Mouse (Mus musculus) hindbrain, embryonic 13.5 days (tissue): ENCODE measurements around the gene Nxf2. TPM values are rescaled to one million over a fixed set of nuclear protein-coding genes. Genes with fewer than 3 reads are reported as not detected.

Experiments
- ATAC-seq: fragments of 200-750 bp; cut with Nextera tagmentation; 2 replicates; pipeline ENCODE4 v1.8.0; 2017; ENCODE audit warnings: moderate TSS enrichment; ENCODE audit not compliant: low FRiP score
- H3K27ac ChIP-seq: fragments of 300-500 bp; sonication (generic); 2 replicates; pipeline ENCODE4 v1.5.1; 2015; ENCODE audit warnings: inconsistent platforms, mild to moderate bottlenecking, moderate library complexity
- H3K27me3 ChIP-seq: fragments of 300-500 bp; sonication (generic); 2 replicates; pipeline ENCODE4 v1.6.1; 2015; ENCODE audit warnings: mild to moderate bottlenecking, inconsistent platforms
- H3K36me3 ChIP-seq: fragments of 300-500 bp; sonication (generic); 2 replicates; pipeline ENCODE4 v1.6.1; 2015; ENCODE audit warnings: mild to moderate bottlenecking, inconsistent platforms
- H3K4me1 ChIP-seq: fragments of 300-500 bp; sonication (generic); replicated peaks from 2 replicates; pipeline ENCODE4 v1.6.1; 2015; ENCODE audit warnings: inconsistent platforms
- H3K4me2 ChIP-seq: fragments of 300-500 bp; sonication (generic); 2 replicates; pipeline ENCODE4 v1.6.1; 2015; ENCODE audit warnings: inconsistent platforms, mild to moderate bottlenecking, moderate library complexity
- H3K4me3 ChIP-seq: fragments of 300-500 bp; sonication (generic); 2 replicates; pipeline ENCODE4 v1.5.1; 2015; ENCODE audit warnings: mild to moderate bottlenecking, inconsistent platforms
- H3K9ac ChIP-seq: fragments of 300-500 bp; sonication (generic); 2 replicates; pipeline ENCODE4 v1.6.1; 2015; ENCODE audit warnings: mild to moderate bottlenecking, inconsistent platforms
- H3K9me3 ChIP-seq: fragments of 300-500 bp; sonication (generic); 2 replicates; pipeline ENCODE4 v1.6.1; 2016; ENCODE audit warnings: inconsistent platforms
- WGBS: fragments of 180-500 bp; shearing (Covaris S2); methylation state at CpG from one replicate; pipeline ENCODE4 v1.1.7; 2015; 5-methylcytosine and 5-hydroxymethylcytosine counted together
- polyA plus RNA-seq: library from polyadenylated mRNA; unstranded; fragments of >200 nt; fragmentation: Nextera tagmentation; extraction: Ambion mirVana; gene quantifications from 2 replicates; pipeline ENCODE4 v1.2.1, GENCODE M21; 2015

Nxf2 gene
- polyA plus RNA-seq = 0.22 and 0.38 TPM in 2 replicates

- Histone ChIP-seq H3K9me3 (no peaks in the 10 kb centered on the region), H3K4me2 (peak within 1 kb of the TSS; percentile 48), H3K27me3 (0 out of 2 replicates have a peak, but pooled peaks cover 2% of the 10 kb centered on the region), H3K4me3 (peak within 1 kb of the TSS; percentile 34), H3K27ac (no peak within 1 kb of the TSS), H3K9ac (peak within 1 kb of the TSS; percentile 46; the same call in 1 of the 2 replicates), H3K36me3 (no peaks in the 10 kb centered on the region), H3K4me1 (no peaks in the 10 kb centered on the region)
- 94% methylated on average over 19 of the region's 19 CpGs for WGBS
- no peak for ATAC-seq
These were observed at the start of gene Nxf2 for GRCm38 (mm10) chrX:134964546-134964945. Gene Nxf2 (minus strand): TSS chrX:134964754.

GRCm38 (mm10) chrX:135011381-135011780 lies 46.8 kb upstream of the Nxf2 start:
- no peak for ATAC-seq
- peaks cover 17% of the 10 kb centered on the region; the same call in 1 of the 2 replicates for H3K27me3 ChIP-seq
- no peak overlapping the region for H3K27ac ChIP-seq
- H3K36me3 ChIP-seq = no peaks in the 10 kb centered on the region
- H3K4me1 ChIP-seq = peaks cover 4% of the 10 kb centered on the region; the same call in 1 of the 2 replicates
- H3K4me2 ChIP-seq = no peak overlapping the region
- H3K4me3 ChIP-seq = no peak overlapping the region
- H3K9me3 ChIP-seq = no peaks in the 10 kb centered on the region
- WGBS = 64% methylated on average over 3 of the region's 3 CpGs
- H3K9ac ChIP-seq = no peak overlapping the region

- 30% methylated on average over 6 of the region's 6 CpGs for WGBS
- H3K4me1 ChIP-seq = peaks cover 4% of the 10 kb centered on the region; the same call in 1 of the 2 replicates
- peak overlapping the region; percentile 51 for H3K4me3 ChIP-seq
- H3K36me3 ChIP-seq = no peaks in the 10 kb centered on the region
- H3K9me3 ChIP-seq = no peaks in the 10 kb centered on the region
- peak overlapping the region; percentile 95 for H3K27ac ChIP-seq
- peak overlapping the region; percentile 50 for H3K4me2 ChIP-seq
- H3K27me3 ChIP-seq = peaks cover 12% of the 10 kb centered on the region; the same call in 1 of the 2 replicates
- peak overlapping the region; percentile 81 for H3K9ac ChIP-seq
- peak; percentile 49 for ATAC-seq
These were observed 44.9 kb upstream of the Nxf2 start for GRCm38 (mm10) chrX:135009471-135009815.

GRCm38 (mm10) chrX:135008720-135009470 lies 44.3 kb upstream of the Nxf2 start, which contains the start of gene Zmat1:
Gene Zmat1 (minus strand): TSS chrX:135009209.
- H3K4me2 ChIP-seq = peak within 1 kb of the TSS; percentile 50
- peaks cover 4% of the 10 kb centered on the region; the same call in 1 of the 2 replicates for H3K4me1 ChIP-seq
- H3K4me3 ChIP-seq = peak within 1 kb of the TSS; percentile 51
- ATAC-seq = peak; percentile 99
- H3K9ac ChIP-seq = peak within 1 kb of the TSS; percentile 81
- H3K9me3 ChIP-seq = no peaks in the 10 kb centered on the region
- H3K27ac ChIP-seq = peak within 1 kb of the TSS; percentile 95
- H3K36me3 ChIP-seq = no peaks in the 10 kb centered on the region
- peaks cover 12% of the 10 kb centered on the region; the same call in 1 of the 2 replicates for H3K27me3 ChIP-seq
- WGBS = 21% methylated on average over 43 of the region's 65 CpGs

GRCm38 (mm10) chrX:135008021-135008420 lies 43.5 kb upstream of the Nxf2 start:
- H3K36me3 ChIP-seq = no peaks in the 10 kb centered on the region
- H3K27me3 ChIP-seq = peaks cover 12% of the 10 kb centered on the region; the same call in 1 of the 2 replicates
- H3K27ac ChIP-seq = 0 out of 2 replicates have a peak overlapping the region, but pooled peaks have one; percentile 95
- no peaks in the 10 kb centered on the region for H3K9me3 ChIP-seq
- H3K4me2 ChIP-seq = peak overlapping the region; percentile 50
- ATAC-seq = no peak
- peaks cover 4% of the 10 kb centered on the region; the same call in 1 of the 2 replicates for H3K4me1 ChIP-seq
- 49% methylated on average over 5 of the region's 5 CpGs for WGBS
- H3K4me3 ChIP-seq = peak overlapping the region; percentile 51
- H3K9ac ChIP-seq = no peak overlapping the region

- H3K27ac ChIP-seq = no peak overlapping the region
- WGBS = 53% methylated on average over 37 of the region's 53 CpGs
- ATAC-seq = peak; percentile 96
- no peaks in the 10 kb centered on the region for H3K36me3 ChIP-seq
- H3K4me3 ChIP-seq = peak overlapping the region; percentile 34
- H3K9me3 ChIP-seq = no peaks in the 10 kb centered on the region
- peak overlapping the region; percentile 48 for H3K4me2 ChIP-seq
- no peaks in the 10 kb centered on the region for H3K4me1 ChIP-seq
- peak overlapping the region; percentile 46; the same call in 1 of the 2 replicates for H3K9ac ChIP-seq
- 0 out of 2 replicates have a peak, but pooled peaks cover 4% of the 10 kb centered on the region for H3K27me3 ChIP-seq
These were observed 1.1 kb downstream of the Nxf2 start for GRCm38 (mm10) chrX:134963305-134964094.

- Histone ChIP-seq H3K4me2 (no peak overlapping the region), H3K27ac (no peak overlapping the region), H3K9me3 (no peaks in the 10 kb centered on the region), H3K4me3 (no peak overlapping the region), H3K4me1 (no peaks in the 10 kb centered on the region), H3K36me3 (no peaks in the 10 kb centered on the region), H3K27me3 (no peaks in the 10 kb centered on the region), H3K9ac (no peak overlapping the region)
- no peak for ATAC-seq
- WGBS = 37% methylated on average over 5 of the region's 5 CpGs
These were observed 34.2 kb downstream of the Nxf2 start for GRCm38 (mm10) chrX:134930361-134930760.

GRCm38 (mm10) chrX:134929927-134930326 lies 34.6 kb downstream of the Nxf2 start:
- Histone ChIP-seq H3K27ac (no peak overlapping the region), H3K9me3 (no peaks in the 10 kb centered on the region), H3K4me1 (no peaks in the 10 kb centered on the region), H3K9ac (no peak overlapping the region), H3K4me2 (no peak overlapping the region), H3K27me3 (no peaks in the 10 kb centered on the region), H3K36me3 (no peaks in the 10 kb centered on the region), H3K4me3 (no peak overlapping the region)
- ATAC-seq = no peak
- WGBS = 82% methylated on average over 5 of the region's 5 CpGs

GRCm38 (mm10) chrX:134925058-134925457 lies 39.5 kb downstream of the Nxf2 start:
- no peaks in the 10 kb centered on the region for H3K36me3 ChIP-seq
- H3K4me3 ChIP-seq = no peak overlapping the region
- no peak overlapping the region for H3K4me2 ChIP-seq
- no peak for ATAC-seq
- no peaks in the 10 kb centered on the region for H3K27me3 ChIP-seq
- no peaks in the 10 kb centered on the region for H3K9me3 ChIP-seq
- H3K27ac ChIP-seq = no peak overlapping the region
- 0 out of 2 replicates have a peak, but pooled peaks cover 3% of the 10 kb centered on the region for H3K4me1 ChIP-seq
- no peak overlapping the region for H3K9ac ChIP-seq

GRCm38 (mm10) chrX:134923675-134924424 lies 40.7 kb downstream of the Nxf2 start:
- no peak for ATAC-seq

GRCm38 (mm10) chrX:134919220-134919619 lies 45.3 kb downstream of the Nxf2 start:
- H3K27me3 ChIP-seq = no peaks in the 10 kb centered on the region
- H3K27ac ChIP-seq = no peak overlapping the region
- WGBS = 82% methylated on average over 1 of the region's 1 CpGs
- ATAC-seq = no peak
- no peaks in the 10 kb centered on the region for H3K36me3 ChIP-seq
- no peak overlapping the region for H3K9ac ChIP-seq
- H3K9me3 ChIP-seq = no peaks in the 10 kb centered on the region
- no peak overlapping the region for H3K4me2 ChIP-seq
- H3K4me1 ChIP-seq = 0 out of 2 replicates have a peak, but pooled peaks cover 3% of the 10 kb centered on the region
- H3K4me3 ChIP-seq = no peak overlapping the region

More at GRCm38 (mm10) chrX:134923675-134924424, 40.7 kb downstream of the Nxf2 start:
- Histone ChIP-seq H3K4me2 (no peak overlapping the region), H3K9ac (no peak overlapping the region), H3K4me3 (no peak overlapping the region), H3K27ac (peak overlapping the region; percentile 48; the same call in 1 of the 2 replicates), H3K9me3 (no peaks in the 10 kb centered on the region), H3K27me3 (no peaks in the 10 kb centered on the region), H3K4me1 (0 out of 2 replicates have a peak, but pooled peaks cover 3% of the 10 kb centered on the region), H3K36me3 (no peaks in the 10 kb centered on the region)
- whole genome bisulfite sequencing = 54% methylated on average over 7 of the region's 7 CpGs
